In genomic region chr4:87578164-87578563, GRCm38 (mm10) we compare ENCODE assay signal across 22 mouse cellular contexts.
DNase-seq lines count a peak whose midpoint lies in the region; ATAC-seq lines count a peak whose summit lies in the region.
"Had no signal": no experiment of that assay in that cellular context is flagged by ENCODE, and none has a peak within 500 bp of the region (broad histone marks: within the 10 kb centered on the region; RNA-seq: fewer than 3 reads in every experiment).

No protein-coding gene starts in this region.

- 23% methylated on average over 3 of the region's 3 CpGs for WGBS in kidney, embryonic 16.5 days
- WGBS in neural tube, embryonic 15.5 days = 18% methylated on average over 3 of the region's 3 CpGs
- 21% methylated on average over 3 of the region's 3 CpGs for WGBS in large intestine, adult 2 months

- ATAC-seq in kidney, embryonic 16.5 days (ENCODE audit: low FRiP score, low TSS enrichment) = peak; percentile 71; the same call in 1 of the 2 replicates
- no peak for ATAC-seq in neural tube, embryonic 15.5 days (ENCODE audit: low FRiP score)
- ATAC-seq: forebrain, embryonic 16.5 days; midbrain, embryonic 16.5 days had no signal

- no peak overlapping the region for H3K27ac ChIP-seq in kidney, embryonic 16.5 days (ENCODE audit: low read length)
- H3K27ac ChIP-seq in neural tube, embryonic 15.5 days (replicated peaks) = no peak overlapping the region
- H3K27ac ChIP-seq: forebrain, embryonic 10.5 days; hindbrain, embryonic 15.5 days; layer of hippocampus, adult 2 months had no signal

- H3K27me3 ChIP-seq in kidney, embryonic 16.5 days (ENCODE audit: insufficient read depth, low read length) = peaks cover 22% of the 10 kb centered on the region
- H3K27me3 ChIP-seq in neural tube, embryonic 15.5 days (replicated peaks) = no peaks in the 10 kb centered on the region
- H3K27me3 ChIP-seq: hindbrain, embryonic 15.5 days had no signal

- no peak overlapping the region for H3K9ac ChIP-seq in kidney, embryonic 16.5 days (replicated peaks; ENCODE audit: low read length)
- H3K9ac ChIP-seq in neural tube, embryonic 15.5 days (replicated peaks) = no peak overlapping the region
- H3K9ac ChIP-seq: hindbrain, embryonic 15.5 days had no signal

- no peaks in the 10 kb centered on the region for H3K9me3 ChIP-seq in kidney, embryonic 16.5 days (ENCODE audit: low read length)
- no peaks in the 10 kb centered on the region for H3K9me3 ChIP-seq in neural tube, embryonic 15.5 days (replicated peaks)
- H3K9me3 ChIP-seq: forebrain, embryonic 10.5 days; hindbrain, embryonic 15.5 days had no signal

- no peak overlapping the region for H3K4me2 ChIP-seq in kidney, embryonic 16.5 days (replicated peaks; ENCODE audit: low read depth, low read length)
- no peak overlapping the region for H3K4me2 ChIP-seq in neural tube, embryonic 15.5 days
- H3K4me2 ChIP-seq: heart, embryonic 11.5 days; hindbrain, embryonic 15.5 days had no signal

- no peaks in the 10 kb centered on the region for H3K4me1 ChIP-seq in kidney, embryonic 16.5 days (ENCODE audit: insufficient read depth, low read length)
- H3K4me1 ChIP-seq in neural tube, embryonic 15.5 days = no peaks in the 10 kb centered on the region
- H3K4me1 ChIP-seq: forebrain, embryonic 10.5 days; hindbrain, embryonic 15.5 days had no signal

- no peaks in the 10 kb centered on the region for H3K36me3 ChIP-seq in kidney, embryonic 16.5 days (ENCODE audit: insufficient read depth, low read length)
- no peaks in the 10 kb centered on the region for H3K36me3 ChIP-seq in neural tube, embryonic 15.5 days
- H3K36me3 ChIP-seq: forebrain, embryonic 10.5 days; hindbrain, embryonic 15.5 days had no signal

- H3K4me3 ChIP-seq in kidney, embryonic 16.5 days (ENCODE audit: low read length) = no peak overlapping the region
- no peak overlapping the region for H3K4me3 ChIP-seq in neural tube, embryonic 15.5 days (replicated peaks)
- H3K4me3 ChIP-seq: forebrain, embryonic 10.5 days; hindbrain, embryonic 15.5 days; layer of hippocampus, adult 2 months had no signal

- DNase-seq in kidney, adult 8-10 months = no peak
- DNase-seq in neural tube, embryonic 10.5 days (ENCODE audit: extremely low spot score, low spot score) = peak; percentile 25
- DNase-seq in large intestine, adult 2 months (ENCODE audit: low read depth, low spot score) = peak; percentile 33
- no peak for DNase-seq in urinary bladder, postnatal 36 days (ENCODE audit: low spot score in 2 of 2)
- no peak for DNase-seq in adipocyte (ENCODE audit: low spot score)
- DNase-seq: cerebellum, adult 11-12 months; cerebellum, postnatal 25 days; gastrocnemius, postnatal 10 days; heart, adult 11 months; kidney, adult 18-20 months; layer of hippocampus, postnatal 36 days; lung, postnatal 4 days; thymus, adult 18-20 months; thymus, postnatal 36 days had no signal

Comparison
In these comparisons a context has a peak if more than half of its experiments do, and no peak if none do; other contexts are left out.
1. DNase-seq: peak in neural tube, embryonic 10.5 days (single experiment) and large intestine, adult 2 months (single experiment); none in kidney, adult 8-10 months (0 of 2), urinary bladder, postnatal 36 days (0 of 2) and adipocyte (single experiment).